Mouse (Mus musculus) adrenal gland, adult 2 months (tissue): ENCODE measurements around the gene Gabbr1. TPM values are rescaled to one million over a fixed set of nuclear protein-coding genes. Genes with fewer than 3 reads are reported as not detected.
"Not testable (repeated sequence)": the region's sequence is repeated elsewhere in the genome, so short reads cannot be mapped to it uniquely, and the experiment has no call there.

Experiments
- DNase-seq: peaks from one replicate; pipeline ENCODE4 v3.0.0; 2021
- long read RNA-seq: library from polyadenylated mRNA; stranded (forward); transcript quantifications from one replicate; pipeline ENCODE4 v2.0.0, GENCODE M21; 2021
- polyA plus RNA-seq: library from polyadenylated mRNA; depleted of rRNA; stranded (reverse); fragments of >200 nt; gene quantifications from 2 replicates; pipeline ENCODE4 v1.2.3, GENCODE M21; 2012; rRNA removed
- total RNA-seq, 2 experiments: library from RNA; stranded (reverse); gene quantifications; 2 replicates each; pipeline ENCODE4 v1.2.3; 2021

Gabbr1 gene
- 10 to 100 TPM; 22.5 to 25.7 TPM for total RNA-seq
- 28.3 and 29.1 TPM in 2 replicates for polyA plus RNA-seq
- long read RNA-seq, full-length matches to known transcripts, result 9 of 10 reads
- long read RNA-seq, partial matches to known transcripts, result 0 of 10 reads
- long read RNA-seq, other reads (novel, unspliced or antisense), result 1 of 10 reads

GRCm38 (mm10) chr17:37045611-37046311, at the start of gene Gabbr1:
Gabbr1 (plus strand) TSS chr17:37045966.
- DNase-seq, result peak; percentile 90

- peak; percentile 72 for DNase-seq
Measured at GRCm38 (mm10) chr17:36997033-36997735, 48.6 kb upstream of the Gabbr1 start.

DNA sequence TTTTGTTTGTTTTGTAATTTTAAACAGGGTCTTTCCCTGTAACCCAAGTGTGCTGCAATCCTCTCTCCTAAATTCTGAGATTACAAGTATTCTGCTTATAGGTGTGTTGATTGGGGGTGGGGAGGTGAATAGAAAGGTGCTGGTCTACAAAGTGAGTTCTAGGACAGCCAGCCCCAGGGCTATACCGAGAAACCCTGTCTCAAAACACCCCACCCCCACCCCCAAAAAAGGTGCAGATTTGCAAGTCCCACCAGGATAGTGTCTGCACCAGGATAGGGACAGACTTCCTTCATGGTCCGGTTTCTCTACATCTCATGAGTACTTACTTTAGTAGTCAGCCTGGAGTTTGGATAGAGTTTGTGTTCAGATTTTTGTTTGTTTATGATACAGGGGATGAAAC, 47.3 kb upstream of the Gabbr1 start:
- DNase-seq, result no peak

GRCm38 (mm10) chr17:37000863-37001262, 44.9 kb upstream of the Gabbr1 start, which contains the start of gene Zfp57:
Zfp57 (plus strand) TSS chr17:37001163.
- DNase-seq, result no peak

DNA sequence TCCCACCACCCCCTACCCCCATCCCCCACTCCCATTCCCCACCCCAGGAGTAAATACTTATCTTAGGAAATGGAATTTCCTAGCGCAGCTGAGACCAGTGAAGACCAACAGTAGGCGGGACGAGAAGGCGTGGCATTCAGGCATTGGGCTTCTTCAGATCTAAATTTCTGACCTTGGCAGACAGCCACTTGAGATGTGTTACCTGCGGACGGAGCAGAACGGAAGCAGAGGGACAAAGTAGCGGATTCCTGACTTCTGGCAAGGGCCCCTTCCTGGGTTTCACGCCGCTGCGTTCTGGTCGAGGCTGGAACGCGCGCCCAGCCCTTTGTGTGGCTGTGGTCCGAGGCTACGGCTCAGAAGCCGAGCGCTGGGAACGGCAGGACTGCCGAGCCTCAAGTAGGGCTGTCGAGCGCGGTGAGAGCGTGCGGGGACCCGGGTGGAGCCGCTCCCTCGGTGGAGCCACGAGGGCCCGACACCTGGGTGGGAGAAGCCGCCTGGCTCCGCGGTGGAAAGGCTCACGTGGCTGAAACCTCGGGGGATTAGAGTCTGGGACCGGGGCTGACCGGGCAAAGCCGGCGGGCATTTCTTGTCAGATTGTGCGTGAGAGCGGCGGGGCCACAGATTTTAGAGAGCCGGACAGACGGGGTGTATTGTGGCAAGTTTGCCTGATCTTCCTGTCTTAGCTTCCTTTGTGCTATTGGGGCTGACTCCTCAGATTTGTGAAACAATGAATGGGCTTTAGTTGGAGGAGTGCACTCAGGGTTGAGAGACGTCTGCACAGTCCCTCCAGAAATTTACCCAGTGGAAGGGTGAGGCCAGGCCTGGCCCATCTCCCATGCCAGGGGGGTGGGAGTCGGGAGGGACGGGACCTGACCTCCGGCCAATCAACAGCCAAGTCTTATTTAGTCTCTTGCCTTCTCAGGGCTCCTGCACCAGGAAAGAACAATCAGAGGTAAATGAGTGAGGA, 43.1 kb upstream of the Gabbr1 start:
- peak; percentile 53 for DNase-seq

DNA sequence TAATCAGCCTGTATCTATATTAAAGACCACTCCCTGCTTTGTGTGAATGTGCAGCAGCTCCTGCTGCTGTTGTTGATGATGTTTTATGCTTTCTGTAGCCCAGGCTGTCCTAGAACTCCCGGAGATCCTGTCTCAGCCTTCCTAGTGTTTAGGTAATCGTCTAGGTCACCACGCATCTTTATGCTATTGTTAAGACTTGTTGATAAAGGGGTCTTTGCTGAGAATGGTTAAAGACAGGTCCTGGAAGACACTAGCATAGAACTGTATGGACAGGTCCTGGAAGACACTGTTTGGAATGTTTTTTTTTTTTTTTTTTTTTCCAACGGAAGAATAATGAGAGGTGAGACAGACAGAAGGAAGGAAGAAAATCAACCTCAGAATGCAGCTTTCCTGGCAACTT, 42.4 kb upstream of the Gabbr1 start:
- DNase-seq, result no peak

DNA sequence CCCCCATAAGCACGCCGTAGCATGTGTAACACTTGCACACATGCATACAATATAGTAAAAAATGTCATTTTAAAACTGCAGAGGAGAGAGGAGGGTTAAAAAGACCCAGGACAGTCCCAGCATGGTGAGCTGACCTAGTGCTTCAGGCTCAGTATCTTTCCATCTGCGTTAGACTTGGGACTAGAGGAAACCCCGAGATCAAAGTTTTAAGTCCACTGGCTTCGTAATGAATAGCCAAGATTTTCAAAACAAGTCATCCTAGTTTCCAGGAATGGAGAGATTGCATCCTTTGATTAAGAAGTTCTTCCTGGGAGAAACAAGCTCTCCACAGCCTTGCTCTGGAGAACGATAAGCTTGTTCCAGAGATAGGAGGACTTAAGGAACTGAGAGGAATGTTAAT, 37.6 kb upstream of the Gabbr1 start:
- DNase-seq, result no peak

GRCm38 (mm10) chr17:37009460-37010042, 36.2 kb upstream of the Gabbr1 start:
- DNase-seq, result no peak

DNA sequence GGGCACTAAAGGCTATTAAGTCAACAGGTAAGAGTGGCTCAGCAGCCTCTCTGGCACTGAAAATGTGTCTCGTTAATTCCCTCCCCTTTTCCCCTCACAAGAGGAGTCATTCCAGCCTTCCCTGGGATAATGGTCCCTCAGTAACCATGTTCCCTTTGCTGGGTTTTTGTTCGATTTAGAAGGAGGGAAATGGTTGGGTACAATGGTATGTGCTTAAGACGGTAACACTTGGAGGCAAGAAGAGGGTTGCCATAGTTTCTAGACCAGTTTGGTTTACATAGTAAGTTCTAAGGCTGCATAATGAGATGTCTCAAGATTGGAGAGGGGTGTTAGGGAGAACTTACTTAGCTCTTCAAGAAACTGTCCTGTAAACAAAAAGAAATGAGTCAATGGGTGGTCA, 34.0 kb upstream of the Gabbr1 start:
- DNase-seq, result no peak

DNA sequence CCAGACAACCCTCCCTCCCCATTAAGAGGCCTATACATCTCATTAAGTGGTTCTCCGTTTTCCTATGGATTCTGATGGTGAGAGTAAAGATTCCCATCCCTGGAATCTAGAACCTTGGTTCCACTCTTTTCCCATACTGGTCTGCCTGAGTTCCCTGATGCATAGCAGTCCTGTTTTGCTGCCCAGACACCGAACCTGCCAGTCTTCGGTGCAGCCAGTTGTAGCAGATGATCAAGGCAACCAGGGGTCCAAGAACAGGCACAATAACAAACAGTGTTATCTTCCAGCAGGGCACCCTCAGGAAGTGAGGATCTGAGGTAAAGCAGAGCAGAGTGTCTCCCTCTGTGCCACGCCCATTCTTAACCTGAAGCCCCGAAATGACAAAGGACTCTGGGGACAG, 33.6 kb upstream of the Gabbr1 start:
- no peak for DNase-seq

DNA sequence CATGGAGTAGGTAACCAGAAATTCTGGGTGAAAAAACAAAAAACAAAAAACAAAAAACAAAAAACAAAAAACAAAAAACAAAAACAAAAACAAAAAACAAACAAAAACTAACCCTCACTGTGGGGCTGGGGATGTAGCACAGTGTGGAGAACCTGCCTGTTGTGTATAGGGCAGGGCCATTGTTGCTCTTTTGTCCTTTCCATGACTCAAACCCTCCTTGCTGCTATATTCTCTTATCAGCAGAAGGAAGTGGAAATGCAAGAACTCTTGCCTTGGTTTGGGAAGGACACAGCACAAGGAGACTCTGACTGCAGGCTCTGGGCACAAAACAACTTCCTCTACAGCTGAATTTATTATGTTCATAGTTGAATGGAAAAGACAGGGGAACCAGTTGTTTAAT, 29.4 kb upstream of the Gabbr1 start:
- no peak for DNase-seq

- DNase-seq, result no peak
Measured at GRCm38 (mm10) chr17:37018328-37018727, 27.4 kb upstream of the Gabbr1 start.

DNA sequence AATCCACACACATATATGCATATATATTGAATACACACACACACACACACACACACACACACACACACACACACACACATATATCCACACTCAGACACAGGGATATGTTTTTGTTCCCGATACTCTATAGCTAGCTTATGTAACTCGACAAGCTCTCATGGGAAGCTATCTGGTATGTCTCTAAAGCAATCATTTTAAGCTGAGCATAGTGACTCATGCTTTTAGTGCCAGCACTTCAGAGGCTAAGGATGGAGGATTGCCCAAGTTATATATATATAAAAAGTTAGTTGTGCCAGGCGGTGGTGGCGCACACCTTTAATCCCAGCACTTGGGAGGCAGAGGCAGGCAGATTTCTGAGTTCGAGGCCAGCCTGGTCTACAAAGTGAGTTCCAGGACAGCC, 26.5 kb upstream of the Gabbr1 start:
- not testable (repeated sequence) for DNase-seq

GRCm38 (mm10) chr17:37022628-37023576, 22.9 kb upstream of the Gabbr1 start, which contains the start of gene Mog:
Mog (minus strand) TSS chr17:37023398.
- no peak for DNase-seq

GRCm38 (mm10) chr17:37026425-37026824, 19.3 kb upstream of the Gabbr1 start:
- DNase-seq, result no peak

DNA sequence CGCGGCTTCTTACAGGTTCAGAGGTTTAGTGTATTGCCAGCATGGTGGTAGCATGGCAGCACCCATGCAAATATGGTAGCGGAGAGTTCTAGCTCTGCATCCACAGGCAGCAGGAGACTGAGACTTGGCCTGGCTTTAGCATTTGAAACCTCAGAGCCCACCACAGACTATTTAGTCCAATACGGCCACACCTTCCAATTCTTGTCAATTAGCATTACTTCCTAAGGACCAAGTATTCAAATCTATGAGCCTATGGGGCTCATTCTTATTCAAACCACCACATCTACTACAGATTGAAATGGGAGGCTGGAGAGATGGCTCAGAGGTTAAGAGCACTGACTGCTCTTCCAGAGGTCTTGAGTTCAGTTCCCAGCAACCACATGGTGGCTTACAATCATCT, 18.3 kb upstream of the Gabbr1 start:
- DNase-seq, result no peak

DNA sequence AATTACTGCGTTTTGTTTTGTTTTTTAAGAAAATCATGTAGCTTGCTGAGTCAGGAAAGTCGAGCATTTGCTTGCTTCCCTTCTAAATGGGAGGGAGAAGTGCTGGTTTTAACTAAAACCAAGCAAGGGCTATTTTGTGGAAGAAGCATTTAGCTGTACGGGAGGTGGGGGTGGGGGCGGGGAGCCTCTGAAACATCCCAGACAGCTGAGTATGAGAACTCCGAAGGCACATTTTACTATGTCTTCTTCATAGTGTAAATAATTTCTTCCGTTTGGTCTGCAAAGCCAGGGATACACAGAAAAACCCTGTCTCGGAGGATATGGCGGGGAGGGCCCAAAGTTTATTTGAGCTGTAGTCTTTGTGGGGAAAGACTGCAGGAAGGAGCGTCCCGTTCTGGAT, 17.6 kb upstream of the Gabbr1 start:
- no peak for DNase-seq

- peak; percentile 90 for DNase-seq
Measured at GRCm38 (mm10) chr17:37028683-37029120, 17.1 kb upstream of the Gabbr1 start.

DNA sequence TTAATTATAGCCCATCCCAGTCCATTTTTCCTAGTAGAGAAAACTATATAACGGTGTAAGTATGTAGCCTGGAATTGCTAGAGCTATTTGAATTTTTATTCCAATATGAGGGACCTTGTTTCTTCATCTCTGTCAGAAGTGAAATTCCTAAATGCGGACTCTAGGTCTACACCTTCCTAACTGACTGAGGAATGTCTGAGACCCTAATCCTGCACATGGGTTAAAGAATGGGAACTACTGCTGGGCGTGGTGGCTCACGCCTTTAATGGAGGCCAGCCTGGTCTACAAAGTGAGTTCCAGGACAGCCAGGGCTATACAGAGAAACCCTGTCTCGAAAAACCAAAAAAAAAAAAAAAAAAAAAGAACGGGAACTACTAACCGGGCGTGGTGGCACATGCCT, 16.6 kb upstream of the Gabbr1 start:
- no peak for DNase-seq

DNA sequence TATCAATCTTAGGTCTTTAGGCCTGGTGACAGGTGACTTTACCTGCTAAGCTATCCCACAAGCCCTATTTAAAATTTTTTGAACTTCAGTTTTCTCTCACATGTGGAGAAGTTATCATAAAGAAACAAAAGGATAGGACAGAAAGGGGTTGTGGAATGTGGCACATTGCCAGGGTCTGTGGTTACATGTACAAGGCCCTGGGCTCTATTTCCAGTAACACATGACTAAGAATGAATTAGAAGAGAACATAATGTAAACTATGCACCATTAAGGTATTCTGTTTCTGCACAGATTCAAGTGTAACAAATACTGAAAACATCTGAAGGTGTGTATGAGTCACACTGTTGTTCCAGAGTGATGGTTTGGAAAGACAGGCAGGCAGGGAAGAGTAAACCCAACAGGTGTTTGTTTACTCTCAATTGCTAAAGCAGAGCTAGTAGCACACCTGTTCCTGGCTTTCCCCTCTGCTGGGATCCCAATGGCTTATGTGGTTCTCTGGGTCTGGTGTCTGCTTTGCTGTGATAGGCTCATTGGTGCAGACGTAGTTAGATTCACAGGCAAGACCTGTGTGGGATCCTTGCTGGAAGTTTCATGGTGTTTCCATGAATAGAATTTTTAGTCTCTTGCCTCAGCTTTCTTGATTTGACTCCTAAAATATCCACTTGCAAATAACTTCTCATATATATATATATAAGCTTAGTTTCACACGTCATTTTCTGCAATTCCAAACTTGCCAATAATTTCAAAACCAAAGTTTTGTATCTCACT, 6.5 kb upstream of the Gabbr1 start:
- no peak for DNase-seq
